Mouse (Mus musculus) heart, adult 2 months (tissue): ENCODE data around the gene Glcci1. TPM values are rescaled to one million over a fixed set of nuclear protein-coding genes. Genes with fewer than 3 reads are reported as not detected.

ENCODE experiments used
- DNase-seq, 2 experiments: peaks; one replicate each; pipeline ENCODE4 v3.0.0; 2021
- H3K27ac ChIP-seq: fragments of 200-600 bp; 2 replicates; pipeline ENCODE4 v1.8.1; 2022
- H3K27me3 ChIP-seq: fragments of 200-500 bp; 2 replicates; pipeline ENCODE4 v1.6.1; 2012; ENCODE audit warnings: mild to moderate bottlenecking, low read length, inconsistent platforms, mixed read lengths; ENCODE audit not compliant: control insufficient read depth, insufficient read depth
- H3K36me3 ChIP-seq: fragments of 200-500 bp; 2 replicates; pipeline ENCODE4 v1.6.1; 2012; ENCODE audit warnings: low read length, inconsistent platforms; ENCODE audit not compliant: control insufficient read depth, insufficient read depth
- H3K4me1 ChIP-seq: fragments of 200-500 bp; 2 replicates; pipeline ENCODE4 v1.6.1; 2011; ENCODE audit warnings: low read length; ENCODE audit not compliant: control insufficient read depth, insufficient read depth
- H3K4me3 ChIP-seq: fragments of 200-600 bp; 2 replicates; pipeline ENCODE4 v1.8.1; 2022
- H3K79me2 ChIP-seq: fragments of 200-500 bp; replicated peaks from 2 replicates; pipeline ENCODE4 v1.6.1; 2012; ENCODE audit warnings: mild to moderate bottlenecking, inconsistent platforms, low read length, moderate library complexity, mixed read lengths; ENCODE audit not compliant: control insufficient read depth, insufficient read depth
- H3K9ac ChIP-seq: fragments of 200-500 bp; 2 replicates; pipeline ENCODE4 v1.6.1; 2012; ENCODE audit warnings: low read depth, mild to moderate bottlenecking, control low read depth, inconsistent platforms, low read length, mixed read lengths
- CTCF ChIP-seq: fragments of 200-600 bp; IDR thresholded peaks from 2 replicates; pipeline ENCODE4 v1.8.1; 2022; ENCODE audit warnings: antibody characterized with exemption, mild to moderate bottlenecking, moderate library complexity
- EP300 ChIP-seq: fragments of 200-500 bp; IDR thresholded peaks from 2 replicates; pipeline ENCODE4 v1.6.1; 2011; ENCODE audit warnings: low read depth, low read length, control low read depth; ENCODE audit not compliant: insufficient read depth
- POLR2A ChIP-seq: fragments of 200-500 bp; IDR thresholded peaks from 2 replicates; pipeline ENCODE4 v1.6.1; 2011; ENCODE audit warnings: mild to moderate bottlenecking, low read depth, low read length, control low read depth; ENCODE audit not compliant: insufficient read depth
- WGBS: fragments of 180-500 bp; shearing (Covaris S2); methylation state at CpG from one replicate; pipeline ENCODE4 v1.1.7; 2018; 5-methylcytosine and 5-hydroxymethylcytosine counted together
- intact Hi-C: fragments of 180-260 bp; cut with DNase I; formaldehyde crosslinking; loops from one replicate; pipeline ENCODE4 v1.15.1; 2025
- polyA plus RNA-seq: library from polyadenylated mRNA; depleted of rRNA; stranded (reverse); fragments of >200 nt; gene quantifications from 2 replicates; pipeline ENCODE4 v1.2.3, GENCODE M21; 2012
- total RNA-seq, 2 experiments: library from RNA; stranded (reverse); gene quantifications; 2 replicates each; pipeline ENCODE4 v1.2.3; 2021

Glcci1 gene
- total and polyA plus RNA-seq, 3 experiments = 1.7 to 10.7 (median 9.0) TPM

DNA sequence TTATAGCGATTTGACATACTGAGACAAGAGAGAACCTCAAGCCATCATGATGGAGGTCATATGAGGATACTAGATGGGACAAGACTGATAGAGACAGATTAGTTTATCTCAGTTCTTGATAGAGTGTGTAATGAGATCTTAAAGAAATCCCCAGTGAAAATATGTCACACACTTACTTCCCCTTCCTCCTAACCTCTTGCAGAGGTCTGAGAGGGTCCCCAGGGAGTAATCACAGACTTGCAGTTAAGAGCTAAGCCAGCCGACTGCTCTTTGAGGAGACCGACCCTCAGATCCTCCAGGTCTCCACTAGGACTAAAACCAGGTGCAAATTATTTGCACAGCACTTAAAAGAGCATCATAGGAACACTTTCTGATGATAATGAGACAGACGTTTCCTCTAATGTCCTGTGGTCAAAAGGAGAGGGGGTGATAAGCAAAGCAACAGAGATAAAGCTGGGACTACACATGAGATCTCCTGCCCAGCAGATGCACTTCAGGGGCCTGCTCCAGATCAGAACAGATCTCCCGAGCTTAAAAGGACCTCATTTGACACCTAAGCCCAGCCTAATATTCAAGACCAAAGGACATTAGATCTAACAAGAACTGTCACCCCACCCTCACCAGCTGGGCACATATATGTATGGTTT, 122.7 kb downstream of the Glcci1 start:
- Histone ChIP-seq H3K79me2 (no peaks in the 10 kb centered on the region), H3K4me1 (no peaks in the 10 kb centered on the region), H3K27ac (no peak overlapping the region), H3K27me3 (no peaks in the 10 kb centered on the region), H3K36me3 (no peaks in the 10 kb centered on the region), H3K4me3 (no peak overlapping the region), H3K9ac (no peak overlapping the region)
- intact Hi-C loops = no loop called here
- 54% methylated on average over 5 of the region's 5 CpGs for WGBS
- DNase-seq = no peak
- TF ChIP-seq CTCF = no peak
- TF ChIP-seq EP300 = no peak

DNA sequence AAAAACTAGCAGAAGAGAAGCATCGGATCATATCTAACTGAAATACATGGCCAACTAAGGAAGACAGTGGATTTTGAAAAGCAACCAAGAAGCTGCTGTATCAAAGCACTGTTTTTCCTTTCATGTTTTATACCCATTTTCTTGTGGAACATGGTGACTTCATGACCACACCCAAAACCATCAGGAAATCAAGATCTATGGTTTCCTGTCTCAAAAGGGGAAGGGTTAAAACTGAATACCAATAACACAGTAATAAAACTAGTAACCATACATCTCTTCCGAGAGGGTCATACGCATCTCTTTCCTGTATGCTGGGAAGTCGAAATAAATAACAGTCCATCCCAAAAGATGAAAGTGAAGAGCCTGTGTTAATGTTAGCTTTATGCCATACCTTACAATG, 123.3 kb downstream of the Glcci1 start:
- no peak overlapping the region for H3K4me3 ChIP-seq
- no peaks in the 10 kb centered on the region for H3K27me3 ChIP-seq
- TF ChIP-seq POLR2A (no peak), EP300 (no peak), CTCF (no peak)
- H3K36me3 ChIP-seq = no peaks in the 10 kb centered on the region
- no peaks in the 10 kb centered on the region for H3K4me1 ChIP-seq
- no peak for DNase-seq
- H3K79me2 ChIP-seq = no peaks in the 10 kb centered on the region
- no peak overlapping the region for H3K9ac ChIP-seq
- H3K27ac ChIP-seq = no peak overlapping the region
- 86% methylated on average over 4 of the region's 4 CpGs for WGBS
- intact Hi-C loops = no loop called here

DNA sequence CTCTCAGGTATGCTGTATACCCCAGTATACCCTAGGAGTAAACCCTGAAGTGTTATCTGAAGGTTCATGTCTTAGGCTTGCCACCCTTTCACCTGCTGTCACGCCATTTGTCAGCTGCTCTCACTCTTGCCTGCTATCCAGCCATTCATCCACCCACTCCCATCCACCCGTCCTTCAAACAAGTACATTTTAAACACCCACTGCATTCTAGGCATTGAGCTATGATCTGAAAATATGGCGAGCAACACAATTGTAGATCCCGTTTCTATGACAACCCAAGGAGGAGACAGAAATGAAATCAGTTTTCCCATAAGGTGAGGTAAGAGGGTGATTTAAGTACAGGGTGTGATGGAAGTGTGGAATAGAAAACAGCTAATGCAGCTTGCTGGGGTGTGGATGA, 128.7 kb downstream of the Glcci1 start:
- TF ChIP-seq CTCF (no peak), EP300 (no peak), POLR2A (no peak)
- intact Hi-C loops = no loop called here
- WGBS = 91% methylated on average over 4 of the region's 4 CpGs
- no peak overlapping the region for H3K9ac ChIP-seq
- H3K36me3 ChIP-seq = no peaks in the 10 kb centered on the region
- no peak overlapping the region for H3K27ac ChIP-seq
- H3K4me1 ChIP-seq = no peaks in the 10 kb centered on the region
- no peak overlapping the region for H3K4me3 ChIP-seq
- no peaks in the 10 kb centered on the region for H3K79me2 ChIP-seq
- DNase-seq = no peak
- no peaks in the 10 kb centered on the region for H3K27me3 ChIP-seq

DNA sequence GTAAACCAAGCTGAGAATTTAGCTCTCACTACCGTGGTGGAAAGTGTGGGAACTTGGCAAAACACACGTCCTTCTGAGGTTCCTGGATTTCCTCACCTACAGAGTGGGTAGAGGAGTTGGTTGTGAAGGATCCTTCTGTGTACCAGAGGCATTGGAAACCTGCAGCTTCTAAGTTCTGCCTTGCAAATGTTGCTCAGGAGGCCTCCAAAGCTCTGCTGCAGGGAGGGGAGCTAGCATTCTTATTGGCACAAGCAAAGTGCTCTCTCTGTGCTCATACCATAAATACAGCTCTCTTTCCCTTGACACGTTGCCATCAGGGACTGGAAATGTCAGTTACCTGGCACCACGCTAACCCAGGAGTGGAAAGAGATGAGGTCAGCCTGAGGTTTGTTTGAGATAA, 129.5 kb downstream of the Glcci1 start:
- WGBS = 64% methylated on average over 4 of the region's 4 CpGs
- Histone ChIP-seq H3K4me3 (no peak overlapping the region), H3K4me1 (no peaks in the 10 kb centered on the region), H3K27ac (no peak overlapping the region), H3K9ac (no peak overlapping the region), H3K27me3 (no peaks in the 10 kb centered on the region), H3K79me2 (no peaks in the 10 kb centered on the region), H3K36me3 (no peaks in the 10 kb centered on the region)
- no peak for DNase-seq
- TF ChIP-seq CTCF = no peak
- no peak for TF ChIP-seq POLR2A
- intact Hi-C loops = no loop called here

DNA sequence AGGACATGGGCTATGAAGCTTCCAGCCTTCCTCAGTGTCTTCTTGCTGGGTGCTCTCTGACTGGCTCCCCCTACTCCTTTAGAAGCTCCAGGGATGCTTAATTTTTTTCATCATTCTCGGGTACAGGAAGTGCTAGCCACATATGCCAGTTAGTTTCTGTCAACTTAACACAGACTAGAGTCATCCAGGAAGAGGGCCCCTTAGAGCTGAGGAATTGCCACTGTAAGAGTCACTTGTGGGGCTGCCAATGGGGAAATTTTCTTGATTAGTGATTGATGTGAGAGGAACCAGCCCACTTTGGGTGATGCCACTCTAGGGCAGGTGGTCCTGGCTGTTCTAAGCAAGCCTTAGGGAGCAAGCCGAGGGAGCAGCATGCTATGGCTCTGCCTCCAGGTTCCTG, 130.1 kb downstream of the Glcci1 start:
- Histone ChIP-seq H3K4me3 (no peak overlapping the region), H3K27me3 (no peaks in the 10 kb centered on the region), H3K9ac (no peak overlapping the region), H3K4me1 (no peaks in the 10 kb centered on the region), H3K79me2 (no peaks in the 10 kb centered on the region), H3K36me3 (no peaks in the 10 kb centered on the region), H3K27ac (no peak overlapping the region)
- TF ChIP-seq POLR2A (no peak), CTCF (no peak), EP300 (no peak)
- WGBS = 83% methylated on average over 2 of the region's 2 CpGs
- intact Hi-C loops = no loop called here
- no peak for DNase-seq

DNA sequence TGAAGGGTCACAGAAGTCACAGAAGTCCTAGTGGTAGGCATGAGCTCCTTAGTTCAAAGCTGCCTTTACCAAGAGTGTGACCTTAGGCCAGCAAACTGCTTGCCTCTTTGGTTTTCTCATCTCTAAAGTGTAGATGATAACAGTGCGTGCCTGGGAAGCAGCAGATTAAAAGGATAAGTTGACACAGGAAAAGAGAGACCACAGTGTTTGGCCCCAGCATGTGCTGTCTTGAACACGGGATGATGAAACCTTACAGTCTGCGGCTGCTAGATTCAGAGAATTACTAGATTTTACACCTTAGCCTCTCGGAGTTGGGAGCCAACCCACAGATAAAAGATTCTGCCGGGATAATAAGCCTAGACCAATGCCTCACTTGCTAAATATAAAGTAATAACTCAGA, 131.5 kb downstream of the Glcci1 start:
- no peaks in the 10 kb centered on the region for H3K27me3 ChIP-seq
- no peaks in the 10 kb centered on the region for H3K36me3 ChIP-seq
- TF ChIP-seq POLR2A = no peak
- no peak for TF ChIP-seq EP300
- TF ChIP-seq CTCF = no peak
- intact Hi-C loops = no loop called here
- H3K27ac ChIP-seq = no peak overlapping the region
- no peak overlapping the region for H3K9ac ChIP-seq
- WGBS = 86% methylated on average over 5 of the region's 5 CpGs
- H3K4me3 ChIP-seq = no peak overlapping the region
- no peak for DNase-seq
- H3K79me2 ChIP-seq = no peaks in the 10 kb centered on the region
- H3K4me1 ChIP-seq = no peaks in the 10 kb centered on the region
